Mouse (Mus musculus) kidney, postnatal 0 days (tissue): ENCODE results near the gene Magi2. TPM values are rescaled to one million over a fixed set of nuclear protein-coding genes. Genes with fewer than 3 reads are reported as not detected.
"Not testable (repeated sequence)": the region's sequence is repeated elsewhere in the genome, so short reads cannot be mapped to it uniquely, and the experiment has no call there.

Experiments used
- ATAC-seq: fragments of 200-750 bp; cut with Nextera tagmentation; replicated peaks from 2 replicates; pipeline ENCODE4 v1.8.0; 2017; ENCODE audit warnings: low read depth, moderate number of reproducible peaks, moderate TSS enrichment, moderate library complexity; ENCODE audit not compliant: low FRiP score
- DNase-seq: peaks from one replicate; pipeline ENCODE4 v3.0.0-alpha.2; 2016; ENCODE audit warnings: low spot score
- H3K27ac ChIP-seq: fragments of 300-500 bp; sonication (generic); 2 replicates; pipeline ENCODE4 v1.5.1; 2014; ENCODE audit warnings: mild to moderate bottlenecking
- H3K27me3 ChIP-seq: fragments of 300-500 bp; sonication (generic); 2 replicates; pipeline ENCODE4 v1.6.1; 2014; ENCODE audit warnings: low read length, mixed read lengths; ENCODE audit not compliant: insufficient read depth
- H3K36me3 ChIP-seq: fragments of 300-500 bp; sonication (generic); 2 replicates; pipeline ENCODE4 v1.6.1; 2014; ENCODE audit warnings: low read length, mixed read lengths; ENCODE audit not compliant: insufficient read depth
- H3K4me1 ChIP-seq: fragments of 300-500 bp; sonication (generic); replicated peaks from 2 replicates; pipeline ENCODE4 v1.6.1; 2014; ENCODE audit warnings: antibody characterized with exemption, low read length, mixed read lengths; ENCODE audit not compliant: insufficient read depth
- H3K4me2 ChIP-seq: fragments of 300-500 bp; sonication (generic); 2 replicates; pipeline ENCODE4 v1.6.1; 2014; ENCODE audit warnings: mild to moderate bottlenecking, low read length, moderate library complexity, mixed read lengths
- H3K4me3 ChIP-seq: fragments of 300-500 bp; sonication (generic); replicated peaks from 2 replicates; pipeline ENCODE4 v1.5.1; 2014; ENCODE audit warnings: low read depth, low read length
- H3K9ac ChIP-seq: fragments of 300-500 bp; sonication (generic); 2 replicates; pipeline ENCODE4 v1.6.1; 2014; ENCODE audit warnings: low read depth, low read length
- H3K9me3 ChIP-seq: fragments of 300-500 bp; sonication (generic); replicated peaks from 2 replicates; pipeline ENCODE4 v1.6.1; 2016; ENCODE audit warnings: low read length, inconsistent platforms, mixed read lengths
- CTCF ChIP-seq: IDR thresholded peaks from 2 replicates; pipeline ENCODE4 v1.5.1; 2016; ENCODE audit warnings: antibody characterized with exemption, low read depth, mild to moderate bottlenecking, moderate library complexity
- WGBS: fragments of 180-500 bp; shearing (Covaris S2); extraction: QIAGEN DNeasy Blood & Tissue Kit; methylation state at CpG from one replicate; pipeline ENCODE4 v1.1.7; 2014; 5-methylcytosine and 5-hydroxymethylcytosine counted together
- polyA plus RNA-seq: library from polyadenylated mRNA; unstranded; fragments of >200 nt; fragmentation: Nextera tagmentation; extraction: Ambion mirVana; gene quantifications from 2 replicates; pipeline ENCODE4 v1.2.1, GENCODE M21; 2015

Gene Magi2
- polyA plus RNA-seq, 1 experiment from 2014 or later, result 14.5 TPM

GRCm38 (mm10) chr5:20715980-20716379, 1489.1 kb downstream of the Magi2 start:
- H3K27me3 ChIP-seq, H3K27ac ChIP-seq, H3K4me1 ChIP-seq, ATAC-seq, H3K9me3 ChIP-seq, H3K36me3 ChIP-seq, H3K4me2 ChIP-seq, H3K9ac ChIP-seq, DNase-seq, H3K4me3 ChIP-seq: not testable (repeated sequence)
- WGBS, result 96% methylated on average over 6 of the region's 6 CpGs

DNA sequence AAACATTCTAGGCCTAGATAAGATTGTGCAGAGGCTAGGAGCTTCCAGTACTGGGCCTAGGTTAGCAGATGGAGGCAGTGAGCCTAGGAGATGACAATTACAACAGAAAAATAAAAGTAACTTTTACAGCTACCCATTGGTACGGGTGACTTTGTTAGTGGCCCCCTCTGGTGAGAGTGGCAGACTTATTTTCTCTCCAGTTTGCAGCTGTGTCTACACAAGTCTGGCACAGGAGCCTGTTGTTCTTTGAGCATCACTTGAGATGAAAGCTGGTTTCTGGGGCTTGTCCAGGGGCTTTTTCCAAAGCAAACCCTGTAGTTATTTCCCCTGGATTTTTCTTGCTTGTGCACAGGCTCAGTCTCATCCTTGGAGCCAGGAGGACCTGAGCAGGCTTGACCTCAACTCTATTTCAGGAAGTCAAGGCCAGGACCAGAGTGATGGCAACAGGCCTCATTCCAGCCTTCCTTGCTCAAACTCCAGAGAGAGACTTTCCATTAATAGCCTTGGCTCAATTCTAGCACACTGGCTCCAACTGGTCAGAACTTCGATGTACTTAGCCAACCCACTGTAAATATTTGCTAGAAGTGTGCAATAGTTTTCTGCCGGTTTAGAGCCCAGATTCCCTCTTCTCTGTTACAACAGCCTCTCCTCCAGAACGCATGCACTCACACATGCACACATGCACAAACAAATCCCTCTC, 1493.5 kb downstream of the Magi2 start:
- no peak overlapping the region for H3K4me3 ChIP-seq
- H3K36me3 ChIP-seq, result no peaks in the 10 kb centered on the region
- 63% methylated on average over 4 of the region's 4 CpGs for WGBS
- H3K4me2 ChIP-seq, result no peak overlapping the region
- H3K9ac ChIP-seq, result no peak overlapping the region
- no peak for ATAC-seq
- DNase-seq, result no peak
- no peaks in the 10 kb centered on the region for H3K4me1 ChIP-seq
- H3K27ac ChIP-seq, result no peak overlapping the region
- no peaks in the 10 kb centered on the region for H3K27me3 ChIP-seq
- TF ChIP-seq CTCF, result no peak
- no peaks in the 10 kb centered on the region for H3K9me3 ChIP-seq

- H3K4me3 ChIP-seq, H3K4me1 ChIP-seq, DNase-seq, ATAC-seq, H3K4me2 ChIP-seq, H3K36me3 ChIP-seq, H3K27ac ChIP-seq, H3K9me3 ChIP-seq, H3K27me3 ChIP-seq, H3K9ac ChIP-seq: not testable (repeated sequence)
- WGBS, result 82% methylated on average over 4 of the region's 4 CpGs
Measured at GRCm38 (mm10) chr5:20723226-20723625, 1496.4 kb downstream of the Magi2 start.

GRCm38 (mm10) chr5:20738795-20739194, 1512.0 kb downstream of the Magi2 start:
- no peaks in the 10 kb centered on the region for H3K27me3 ChIP-seq
- DNase-seq (no peak), ATAC-seq (no peak)
- H3K4me3 ChIP-seq, result no peak overlapping the region
- WGBS, result 55% methylated on average over 2 of the region's 2 CpGs
- H3K36me3 ChIP-seq, result no peaks in the 10 kb centered on the region
- no peak overlapping the region for H3K27ac ChIP-seq
- H3K9ac ChIP-seq, result no peak overlapping the region
- peak; percentile 25; the same call in 1 of the 2 replicates for TF ChIP-seq CTCF
- no peak overlapping the region for H3K4me2 ChIP-seq
- no peaks in the 10 kb centered on the region for H3K4me1 ChIP-seq
- H3K9me3 ChIP-seq, result no peaks in the 10 kb centered on the region

GRCm38 (mm10) chr5:20741193-20741592, 1514.4 kb downstream of the Magi2 start:
- Histone ChIP-seq H3K4me1 (no peaks in the 10 kb centered on the region), H3K27ac (no peak overlapping the region), H3K36me3 (no peaks in the 10 kb centered on the region), H3K4me2 (no peak overlapping the region), H3K27me3 (no peaks in the 10 kb centered on the region), H3K4me3 (no peak overlapping the region), H3K9ac (no peak overlapping the region), H3K9me3 (no peaks in the 10 kb centered on the region)
- no peak for ATAC-seq
- no peak for TF ChIP-seq CTCF
- WGBS, result 62% methylated on average over 6 of the region's 6 CpGs
- DNase-seq, result no peak

- no peak overlapping the region for H3K4me3 ChIP-seq
- H3K9ac ChIP-seq, result no peak overlapping the region
- ATAC-seq, result no peak
- H3K27ac ChIP-seq, result no peak overlapping the region
- no peak overlapping the region for H3K4me2 ChIP-seq
- DNase-seq, result no peak
- H3K4me1 ChIP-seq, result no peaks in the 10 kb centered on the region
- no peaks in the 10 kb centered on the region for H3K36me3 ChIP-seq
- no peaks in the 10 kb centered on the region for H3K27me3 ChIP-seq
- WGBS, result 62% methylated on average over 8 of the region's 8 CpGs
- no peaks in the 10 kb centered on the region for H3K9me3 ChIP-seq
- TF ChIP-seq CTCF, result no peak
Measured at GRCm38 (mm10) chr5:20741936-20742335, 1515.1 kb downstream of the Magi2 start.

DNA sequence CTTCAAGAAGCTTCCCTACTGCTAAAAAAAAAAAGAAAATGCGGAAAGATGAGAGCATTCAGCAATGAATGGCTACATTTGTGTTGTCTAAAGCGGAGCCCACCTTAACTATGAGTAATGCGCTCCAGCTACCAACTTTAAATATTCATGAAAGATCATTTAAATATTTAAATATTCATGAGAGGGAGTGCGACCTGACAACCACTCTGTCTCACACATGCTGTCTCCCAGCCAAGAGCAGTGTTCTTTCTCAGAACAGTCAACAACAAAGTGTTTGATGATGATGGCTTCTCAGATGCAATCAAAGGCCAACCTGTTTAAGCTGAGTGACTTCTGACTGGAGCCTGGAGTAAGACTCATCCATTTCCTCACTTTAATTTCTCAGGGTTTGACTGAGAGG, 1521.3 kb downstream of the Magi2 start:
- Histone ChIP-seq H3K4me2 (no peak overlapping the region), H3K9ac (no peak overlapping the region), H3K4me3 (no peak overlapping the region), H3K27me3 (no peaks in the 10 kb centered on the region), H3K36me3 (no peaks in the 10 kb centered on the region), H3K9me3 (no peaks in the 10 kb centered on the region), H3K27ac (no peak overlapping the region), H3K4me1 (no peaks in the 10 kb centered on the region)
- no peak for ATAC-seq
- WGBS, result 91% methylated on average over 4 of the region's 4 CpGs
- TF ChIP-seq CTCF, result no peak
- DNase-seq, result no peak
